Mouse (Mus musculus) liver (tissue): ENCODE results near the gene Lgals3.

ENCODE experiments used
- DNase-seq: peaks from one replicate; pipeline ENCODE4 v3.0.0-alpha.2; 2020; ENCODE audit warnings: mixed read lengths

Gene Lgals3

GRCm38 (mm10) chr14:47367461-47367860 lies at the start of gene Lgals3:
Lgals3 (plus strand) TSS chr14:47367751.
- no peak for DNase-seq

DNA sequence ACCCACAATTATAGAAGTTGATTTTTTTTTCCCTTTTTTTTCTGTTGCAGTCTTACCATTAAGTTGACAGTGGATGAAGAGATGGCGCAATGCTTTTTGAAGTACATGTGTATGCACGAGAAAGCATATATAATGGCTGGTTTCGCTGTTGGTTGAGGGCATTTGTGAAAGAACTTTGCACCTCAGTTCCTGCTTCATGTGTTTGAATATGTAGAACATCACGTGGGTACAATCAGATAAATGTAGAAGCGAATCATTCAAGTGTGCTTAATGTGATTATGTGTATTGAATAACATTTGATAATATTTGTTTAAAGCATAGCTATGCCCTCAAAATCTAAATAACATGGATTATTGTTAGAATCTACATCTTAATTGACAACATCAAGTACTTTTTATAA lies 48.2 kb upstream of the Lgals3 start:
- DNase-seq: no peak

- DNase-seq: peak; percentile 56
Observed at GRCm38 (mm10) chr14:47321581-47321980, 46.0 kb upstream of the Lgals3 start.

GRCm38 (mm10) chr14:47325965-47326761 lies 41.4 kb upstream of the Lgals3 start:
- no peak for DNase-seq

DNA sequence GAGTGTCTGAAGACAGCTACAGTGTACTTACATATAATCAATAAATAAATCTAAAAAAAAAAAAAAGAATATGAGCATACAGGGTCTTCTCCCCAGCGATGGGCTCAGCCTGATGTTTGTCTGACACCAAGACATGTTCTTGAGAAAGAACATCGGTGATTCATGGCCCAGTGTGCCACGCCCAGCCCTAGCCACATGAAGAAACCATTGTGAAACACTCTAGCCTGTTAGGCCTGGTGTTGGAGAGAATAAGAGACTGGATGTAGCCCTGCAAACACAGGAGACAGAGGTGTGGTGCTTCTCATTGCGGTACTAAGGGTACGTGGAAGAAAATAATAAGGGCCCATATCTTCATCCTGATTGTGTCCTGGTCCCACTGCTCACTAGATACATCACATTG lies 40.2 kb upstream of the Lgals3 start:
- DNase-seq: no peak

- no peak for DNase-seq
Observed at GRCm38 (mm10) chr14:47331920-47332319, 35.6 kb upstream of the Lgals3 start.

DNA sequence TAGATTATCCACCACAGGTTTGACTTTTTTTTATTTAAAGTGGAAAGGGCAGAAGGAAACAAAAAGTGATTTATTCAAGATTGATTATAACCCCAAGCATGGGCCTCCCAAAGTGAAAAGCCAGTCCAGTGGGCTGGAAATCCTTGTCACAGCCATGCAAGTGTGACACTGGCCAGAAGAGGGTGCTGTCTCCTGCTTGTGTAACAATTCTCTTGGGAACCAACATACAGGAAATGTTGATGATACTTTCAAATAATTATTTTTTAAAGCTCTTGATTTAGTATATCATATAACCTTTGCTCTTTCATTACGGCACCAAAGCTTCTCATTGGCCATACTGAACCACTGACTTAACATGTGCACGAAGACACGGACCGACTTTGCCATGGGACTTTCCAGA lies 32.7 kb upstream of the Lgals3 start:
- DNase-seq: peak; percentile 71

DNA sequence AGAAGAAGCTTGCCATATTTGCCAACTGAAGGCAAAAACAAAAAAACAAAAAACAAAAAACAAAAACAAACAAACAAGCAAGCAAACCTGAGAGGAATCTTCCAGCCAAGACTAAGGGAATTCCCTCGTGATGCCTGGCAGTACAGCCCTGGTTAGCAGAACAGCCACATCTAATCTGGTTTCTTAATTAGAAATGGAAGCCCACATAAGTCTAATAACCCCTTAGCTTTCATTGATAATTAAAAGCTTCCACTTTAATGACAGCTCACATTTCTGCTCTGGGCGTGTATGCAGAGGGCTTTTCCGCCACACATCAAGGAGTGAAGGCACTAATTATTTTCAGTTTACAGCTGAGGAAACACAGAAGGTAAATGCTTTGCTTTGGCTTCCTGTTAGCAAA lies 32.3 kb upstream of the Lgals3 start:
- DNase-seq: no peak

DNA sequence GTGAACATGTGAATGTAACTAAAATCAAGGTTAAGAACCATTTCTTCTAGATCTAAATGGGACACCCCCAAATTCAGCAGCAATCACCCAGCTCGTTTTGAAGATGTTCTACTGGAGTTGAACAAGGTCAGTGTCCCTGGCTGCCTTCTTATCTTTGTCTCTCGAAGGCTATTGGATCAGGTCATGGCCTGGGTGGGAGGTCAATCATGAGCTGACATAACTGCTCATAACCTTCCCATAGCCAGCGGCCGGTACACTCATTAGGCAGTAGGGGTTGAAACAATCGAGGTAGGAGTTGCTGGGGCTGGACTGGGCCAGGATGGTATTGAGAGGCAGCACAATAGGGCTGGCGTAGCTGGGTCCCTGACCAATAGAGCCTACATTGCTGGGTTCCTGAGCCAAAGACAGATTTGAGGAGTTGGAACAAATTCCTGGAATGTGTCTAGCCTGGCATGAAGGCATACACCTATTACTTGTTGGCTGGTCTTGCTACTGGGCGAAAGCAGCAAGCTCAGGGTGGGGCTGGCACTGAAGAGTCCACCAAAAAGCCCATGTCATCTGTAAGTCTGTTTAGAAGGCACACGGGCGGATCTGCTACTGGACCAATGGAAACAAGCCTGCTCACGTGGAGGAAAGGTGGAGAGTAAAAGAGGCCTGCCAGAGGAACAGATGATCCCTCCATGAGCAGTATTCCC lies 27.2 kb upstream of the Lgals3 start:
- DNase-seq: no peak

- no peak for DNase-seq
Observed at GRCm38 (mm10) chr14:47341811-47342291, 25.7 kb upstream of the Lgals3 start.

DNA sequence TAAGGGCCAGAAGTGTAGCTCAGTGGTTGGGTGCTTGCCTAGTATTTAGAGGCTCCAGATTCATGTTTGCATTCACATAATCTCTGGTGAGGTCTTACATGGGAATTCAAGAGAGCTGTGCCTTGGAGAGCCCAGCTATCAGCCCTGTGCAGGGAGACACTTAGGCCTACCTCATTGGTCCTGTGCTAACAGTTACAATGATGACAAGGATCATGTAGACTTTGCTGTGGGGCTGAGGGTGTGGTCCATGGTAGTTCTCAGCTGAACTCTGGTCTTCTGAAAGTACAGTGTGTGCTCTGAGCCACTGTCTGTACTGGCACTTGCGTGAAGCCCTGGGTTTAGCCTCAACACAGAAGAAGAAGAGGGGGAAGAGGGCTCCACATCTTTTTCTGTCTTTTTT lies 20.8 kb upstream of the Lgals3 start:
- DNase-seq: no peak

DNA sequence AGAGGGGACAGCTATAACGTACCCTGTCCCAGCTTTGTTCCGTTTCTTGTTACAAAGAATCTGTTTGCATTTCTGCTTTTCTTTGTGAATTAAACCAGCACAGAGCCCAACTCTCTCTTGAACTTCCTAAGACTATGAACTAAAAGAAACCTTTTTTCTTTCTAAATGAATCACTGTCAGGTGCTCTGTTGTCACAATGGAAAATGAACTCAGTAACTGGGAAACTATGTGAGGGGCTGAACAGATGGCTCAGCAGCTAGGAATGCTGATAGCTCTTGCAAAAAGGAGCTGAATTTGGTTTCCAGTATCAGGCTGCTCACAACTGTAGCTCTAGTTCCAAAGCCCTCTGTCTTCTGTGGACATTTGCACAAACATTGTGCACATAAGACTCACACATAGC lies 16.6 kb upstream of the Lgals3 start:
- DNase-seq: no peak

DNA sequence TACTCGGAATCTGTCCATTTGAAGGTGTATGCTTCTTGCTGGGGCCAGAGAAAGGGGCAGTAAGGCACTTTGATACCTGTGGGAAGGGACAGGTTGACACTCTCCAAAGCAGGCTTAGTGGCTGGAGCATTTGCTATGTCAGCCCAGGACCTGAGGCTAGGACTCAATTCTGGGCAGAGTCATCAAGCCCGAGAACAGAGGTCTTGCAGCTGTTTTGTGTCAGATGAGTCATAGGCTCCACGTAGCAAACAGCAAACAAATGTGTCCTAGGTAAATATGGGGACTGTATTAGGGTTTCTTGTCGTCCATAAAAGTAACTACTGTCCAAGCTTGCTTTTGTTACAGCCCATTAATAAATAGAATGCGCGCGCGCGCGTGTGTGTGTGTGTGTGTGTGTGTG lies 15.3 kb upstream of the Lgals3 start:
- no peak for DNase-seq

DNA sequence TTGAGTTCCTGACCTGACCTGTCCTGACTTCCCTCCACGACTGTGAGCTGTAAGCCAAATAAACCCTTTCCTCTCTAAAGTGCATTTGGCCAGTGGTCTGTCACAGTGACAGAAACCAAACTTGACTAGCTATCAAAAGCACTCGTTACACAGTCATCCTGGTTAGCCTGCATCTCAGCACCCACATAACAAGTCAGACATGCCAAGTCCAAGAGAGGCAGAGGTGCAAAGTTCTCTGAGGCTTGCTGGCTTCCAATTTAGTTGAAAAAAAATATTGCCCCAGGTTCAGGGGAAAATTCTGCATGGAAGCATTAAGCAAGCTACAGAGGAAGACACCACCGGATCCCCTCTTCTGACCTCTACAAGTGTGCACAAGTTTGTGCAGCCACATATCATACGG lies 14.3 kb upstream of the Lgals3 start:
- DNase-seq: no peak

- peak; percentile 77 for DNase-seq
Observed at GRCm38 (mm10) chr14:47354111-47354577, 13.4 kb upstream of the Lgals3 start.

DNA sequence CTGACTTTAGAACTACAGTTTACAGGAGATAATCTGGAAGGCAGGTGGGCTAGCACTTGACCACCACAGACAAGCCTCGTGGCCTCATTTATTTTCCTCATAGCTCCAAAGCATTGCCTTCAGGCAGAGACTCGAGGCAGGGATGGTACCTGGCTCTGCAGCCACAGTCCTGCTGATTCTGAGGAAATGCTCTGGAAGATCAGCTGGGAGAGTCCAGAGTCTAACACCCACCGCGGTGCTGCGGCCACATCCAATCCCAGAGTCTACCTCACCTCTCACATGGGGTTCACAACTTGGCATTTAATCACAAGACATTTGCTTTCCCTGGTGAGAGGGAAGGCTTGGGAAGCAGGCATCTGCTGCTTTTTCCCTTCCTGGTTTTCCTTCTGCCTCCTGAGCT lies 12.6 kb upstream of the Lgals3 start:
- DNase-seq: no peak

DNA sequence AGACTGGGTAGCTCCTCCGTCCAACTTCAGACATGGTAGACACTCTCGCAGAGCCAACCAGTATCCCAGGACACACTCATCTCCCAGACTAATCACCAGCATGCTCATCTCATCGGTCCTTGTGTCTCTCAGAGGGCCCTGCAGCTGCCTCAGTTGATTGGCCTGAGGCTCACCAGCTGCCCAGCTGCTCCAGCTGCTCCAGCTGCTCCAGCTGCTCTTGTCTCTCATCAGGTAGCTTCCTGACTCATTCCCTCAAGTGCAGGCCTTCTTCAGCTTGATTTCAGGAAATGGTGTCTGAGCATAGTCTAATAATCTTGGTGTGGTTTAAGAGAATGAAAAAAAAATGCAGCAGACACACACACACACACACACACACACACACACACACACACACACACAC lies 10.9 kb upstream of the Lgals3 start:
- DNase-seq: no peak

- no peak for DNase-seq
Observed at GRCm38 (mm10) chr14:47359610-47360009, 7.9 kb upstream of the Lgals3 start.

- DNase-seq: no peak
Observed at GRCm38 (mm10) chr14:47361418-47361817, 6.1 kb upstream of the Lgals3 start.

DNA sequence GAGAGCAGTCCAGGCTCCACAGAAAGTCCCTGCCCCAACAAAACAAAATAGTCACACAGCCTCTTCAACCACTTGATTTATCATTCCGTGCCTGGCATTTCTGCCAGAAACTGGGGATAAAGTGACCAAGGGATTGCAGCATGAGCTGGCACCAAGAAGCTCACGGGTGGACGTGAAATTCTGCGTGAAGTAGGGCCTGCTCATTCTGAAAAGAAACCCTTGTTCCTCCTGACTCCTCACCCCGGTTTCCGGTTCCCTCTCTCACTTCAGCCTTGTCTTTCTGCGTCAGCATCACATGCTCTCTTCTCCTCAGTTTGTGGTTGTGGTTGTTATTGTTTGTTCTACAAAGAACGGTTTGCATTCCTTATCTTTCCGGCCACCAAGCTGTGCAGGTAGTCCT lies 5.7 kb upstream of the Lgals3 start:
- no peak for DNase-seq

DNA sequence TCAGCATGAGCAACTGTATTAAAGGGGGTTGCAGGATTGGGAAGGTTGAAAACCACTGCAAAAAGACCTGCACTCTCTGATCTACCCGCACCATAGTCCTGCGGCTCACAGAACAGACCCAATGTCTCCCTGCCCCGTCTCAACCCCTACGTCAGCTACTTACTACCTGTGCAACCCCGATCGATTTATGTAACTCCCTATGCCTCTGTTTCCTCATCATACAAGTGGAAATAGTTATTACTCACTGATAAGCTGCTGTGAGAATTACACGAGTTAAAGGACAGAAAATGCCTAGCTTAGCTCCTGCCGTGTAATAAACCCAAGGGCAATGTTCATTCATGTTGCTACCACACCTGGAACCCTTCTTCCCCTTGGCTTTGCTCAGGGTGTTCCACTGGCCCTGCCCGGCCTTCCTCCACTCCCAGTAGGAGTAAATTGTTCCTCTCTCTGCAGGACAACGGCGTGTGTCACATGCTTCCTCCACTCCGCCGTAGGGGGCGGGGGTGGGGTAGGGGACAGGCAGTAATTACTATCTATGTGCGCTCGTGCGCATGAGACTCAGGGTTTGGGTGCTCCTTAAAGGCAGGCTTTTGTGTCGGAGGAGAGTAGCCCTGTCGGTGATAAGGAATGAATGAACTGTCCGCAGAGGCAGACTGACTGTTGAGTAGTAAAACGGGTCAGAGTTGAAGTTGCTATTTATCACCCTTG lies 2.7 kb upstream of the Lgals3 start:
- DNase-seq: peak; percentile 70

DNA sequence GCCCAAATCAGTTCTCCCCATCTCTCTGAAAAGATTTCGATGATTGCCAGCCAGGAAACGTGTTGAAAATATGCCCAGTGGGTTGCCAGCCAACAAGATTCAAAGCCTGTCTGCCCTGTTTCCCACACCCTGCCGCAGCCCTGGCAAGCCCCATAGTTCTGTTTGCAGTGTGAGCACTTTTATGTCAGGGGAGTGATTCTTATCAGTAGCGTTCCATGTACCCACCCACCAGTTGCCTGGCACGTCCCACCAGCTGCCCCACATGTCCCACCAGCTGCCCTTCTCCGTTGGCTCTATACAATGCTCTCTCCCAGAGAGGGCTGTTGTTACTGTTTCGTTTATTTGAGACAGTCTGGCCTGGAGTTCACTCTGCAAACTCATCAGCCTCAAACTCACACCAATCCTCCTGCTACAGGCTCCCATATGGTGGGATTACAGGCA lies 650 bp upstream of the Lgals3 start:
- peak; percentile 18 for DNase-seq

DNA sequence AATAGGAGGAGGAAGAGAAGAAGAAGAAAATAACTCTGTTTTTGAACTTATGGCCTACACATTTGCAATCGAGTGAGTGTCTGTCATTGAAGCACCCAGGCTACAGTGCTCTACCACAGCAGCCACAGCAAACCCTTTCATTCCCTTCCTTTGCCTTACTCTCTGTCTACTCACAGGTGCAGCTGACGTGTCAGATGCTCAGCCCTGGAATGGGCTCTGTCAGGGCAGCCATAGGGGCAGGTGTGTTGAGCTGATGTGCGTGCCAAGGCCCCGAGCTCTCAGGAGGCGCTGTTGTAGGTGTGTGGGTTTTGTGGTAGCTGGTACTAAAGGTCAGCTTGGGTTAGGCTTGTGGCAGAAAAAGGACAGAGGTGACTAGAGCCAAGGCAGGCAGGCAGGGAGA lies 2.2 kb downstream of the Lgals3 start:
- no peak for DNase-seq

- DNase-seq: no peak
Observed at GRCm38 (mm10) chr14:47370790-47371189, 3.2 kb downstream of the Lgals3 start.
